Mouse (Mus musculus): ENCODE data around the gene Tppp2. TPM values are rescaled to one million over a fixed set of nuclear protein-coding genes. Genes with fewer than 3 reads are reported as not detected.
"Not testable (repeated sequence)": the region's sequence is repeated elsewhere in the genome, so short reads cannot be mapped to it uniquely, and the experiment has no call there.

The Tppp2 gene
- polyA plus RNA-seq, 1 experiment from 2014 or later: not detected

DNA sequence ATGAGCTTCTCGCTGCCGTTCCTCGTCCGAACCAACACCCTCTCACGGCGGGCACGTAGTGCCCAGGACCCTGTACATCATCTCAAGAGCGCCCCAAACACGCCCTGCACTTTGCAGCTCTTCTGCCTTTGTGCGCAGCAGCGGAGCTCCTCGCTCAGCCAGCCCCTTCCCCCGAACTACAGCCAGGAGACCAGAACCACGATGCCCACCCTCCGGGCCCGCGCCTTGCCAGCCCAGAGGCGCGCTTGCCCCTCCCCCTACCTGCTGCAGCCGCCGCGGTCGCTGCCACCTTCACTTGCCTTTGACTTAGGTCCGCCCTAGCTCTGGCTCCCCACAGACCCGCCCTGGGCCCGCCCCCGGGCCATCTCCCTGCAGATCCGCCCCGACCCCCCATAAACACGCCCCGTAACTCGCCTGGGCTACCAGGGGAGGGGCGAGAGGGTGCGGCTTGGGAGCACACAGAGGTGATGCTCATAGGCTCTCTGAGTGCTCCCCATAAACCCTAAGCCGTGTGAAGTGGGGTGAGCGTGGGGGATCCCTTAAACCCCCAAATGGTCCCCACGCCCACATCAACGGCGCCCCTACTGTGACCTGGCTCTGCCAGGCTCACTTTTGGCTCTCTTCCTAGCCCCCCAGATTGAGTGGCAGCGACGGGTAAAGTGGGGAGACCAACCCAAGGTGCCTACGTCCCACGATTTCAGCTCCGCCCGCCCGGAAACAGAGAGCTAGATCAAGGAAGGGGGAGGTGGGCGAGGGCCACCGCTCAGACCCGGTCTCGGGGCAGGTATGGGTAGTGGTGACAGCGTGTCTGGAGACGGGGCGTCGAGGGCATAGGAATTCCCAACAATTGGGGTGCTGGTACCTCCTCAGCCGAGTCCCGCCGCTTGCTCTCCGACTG lies 4.9 kb upstream of the Tppp2 start:
- Histone ChIP-seq H3K4me1 (peaks cover 42% of the 10 kb centered on the region), H3K9me3 (replicated peaks) (no peaks in the 10 kb centered on the region), H3K27ac (peak overlapping the region; percentile 37; the same call in 1 of the 2 replicates), H3K9ac (peak overlapping the region; percentile 66), H3K4me3 (peak overlapping the region; percentile 63), H3K36me3 (no peaks in the 10 kb centered on the region), H3K4me2 (peak overlapping the region; percentile 97), H3K27me3 (replicated peaks) (peaks cover 43% of the 10 kb centered on the region)
- peak; percentile 86 for ATAC-seq
- WGBS (ENCODE audit: insufficient replicate concordance): 1% methylated on average over 58 of the region's 58 CpGs

DNA sequence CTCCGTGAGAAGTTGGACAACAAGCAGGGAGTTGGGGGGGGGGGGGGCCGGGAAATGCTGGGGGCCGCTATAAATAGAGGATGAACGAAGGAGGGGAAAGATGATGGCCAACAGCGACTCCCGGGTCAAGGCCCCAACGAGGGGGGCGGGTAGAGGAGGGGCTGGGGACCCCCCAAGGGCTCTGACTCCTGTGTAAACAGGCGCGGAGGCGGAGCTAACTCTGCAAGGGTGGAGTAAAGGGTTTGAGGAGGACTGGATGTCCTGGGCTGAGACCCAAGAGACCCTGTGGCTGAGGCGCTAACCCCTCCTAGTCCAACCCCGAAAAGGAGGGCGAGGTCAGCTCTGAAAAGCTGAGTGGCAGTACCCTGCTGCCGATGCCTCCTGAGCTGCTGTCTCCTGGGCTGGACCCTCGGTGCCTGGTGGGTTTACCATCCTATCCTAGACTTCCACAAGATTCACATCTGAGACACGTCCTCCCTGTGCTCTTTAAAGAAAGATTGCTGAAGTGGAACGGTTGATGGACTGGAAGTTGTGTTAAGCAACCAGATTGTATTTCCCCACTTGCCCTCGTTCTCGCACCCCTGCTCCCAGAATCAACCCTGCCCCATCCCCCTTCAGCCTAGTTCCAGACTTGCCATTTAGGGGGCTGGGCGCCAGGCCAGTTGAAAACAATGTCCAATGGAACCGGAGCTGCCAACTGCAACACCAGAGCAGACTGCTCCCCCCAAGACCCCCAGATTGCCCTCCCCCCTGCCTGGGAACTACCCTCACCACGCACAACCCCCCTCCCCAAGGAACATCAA lies 4.1 kb upstream of the Tppp2 start, which contains the start of gene Ndrg2:
Ndrg2 (minus strand) TSS at position 199 of the 803 bp plus-strand sequence.
- Histone ChIP-seq H3K4me3 (peak within 1 kb of the TSS; percentile 63), H3K9me3 (replicated peaks) (no peaks in the 10 kb centered on the region), H3K27me3 (replicated peaks) (peaks cover 43% of the 10 kb centered on the region), H3K9ac (peak within 1 kb of the TSS; percentile 66), H3K4me2 (peak within 1 kb of the TSS; percentile 97), H3K4me1 (peaks cover 35% of the 10 kb centered on the region), H3K36me3 (no peaks in the 10 kb centered on the region), H3K27ac (peak within 1 kb of the TSS; percentile 37; the same call in 1 of the 2 replicates)
- WGBS (ENCODE audit: insufficient replicate concordance): 8% methylated on average over 22 of the region's 23 CpGs
- peak; percentile 29 for ATAC-seq

DNA sequence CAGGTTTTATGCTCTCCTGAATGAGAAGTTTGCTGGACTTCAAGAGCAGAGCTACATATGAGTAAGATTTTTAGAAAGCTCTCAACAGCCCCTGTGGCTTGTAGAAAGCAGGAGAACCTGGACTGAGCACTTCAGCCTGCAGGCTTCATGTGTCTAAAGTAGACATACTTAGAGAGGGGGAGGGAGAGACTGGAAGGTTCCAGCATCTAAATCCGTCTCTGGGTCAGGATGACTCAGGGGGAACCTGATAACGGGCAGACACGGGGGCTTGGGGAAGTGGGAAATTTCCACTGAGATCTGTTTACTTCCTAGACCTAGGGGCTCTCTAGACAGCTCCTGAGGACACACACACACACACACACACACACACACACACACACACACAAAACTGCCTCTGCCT lies 3.2 kb upstream of the Tppp2 start:
- Histone ChIP-seq H3K27ac (no peak overlapping the region), H3K4me2 (no peak overlapping the region), H3K27me3 (replicated peaks) (peaks cover 48% of the 10 kb centered on the region), H3K4me1 (peaks cover 35% of the 10 kb centered on the region), H3K4me3 (no peak overlapping the region), H3K9me3 (replicated peaks) (no peaks in the 10 kb centered on the region), H3K36me3 (no peaks in the 10 kb centered on the region), H3K9ac (no peak overlapping the region)
- ATAC-seq: no peak
- 0% methylated on average over 3 of the region's 3 CpGs for WGBS (ENCODE audit: insufficient replicate concordance)

DNA sequence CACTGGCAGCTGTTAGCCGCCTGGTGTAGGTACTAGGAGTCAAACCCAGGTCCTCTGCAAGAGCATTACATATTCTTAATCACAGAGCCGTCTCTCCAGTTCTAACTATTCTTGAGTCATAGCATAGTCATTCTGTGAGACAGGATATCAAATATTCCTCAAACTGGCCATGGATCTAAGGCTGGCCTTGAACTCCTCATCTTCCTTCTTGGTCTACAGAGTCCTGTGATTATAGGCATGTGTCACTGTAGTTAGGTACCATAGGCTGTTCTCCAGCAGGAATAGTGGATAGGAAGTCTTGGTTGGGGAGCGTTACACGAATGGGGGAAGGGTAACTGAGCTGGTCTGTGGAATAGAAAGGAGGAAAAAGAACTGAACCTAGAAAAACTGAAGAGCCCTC lies 1.7 kb upstream of the Tppp2 start:
- no peak overlapping the region for H3K4me2 ChIP-seq
- 75% methylated on average over 4 of the region's 4 CpGs for WGBS (ENCODE audit: insufficient replicate concordance)

DNA sequence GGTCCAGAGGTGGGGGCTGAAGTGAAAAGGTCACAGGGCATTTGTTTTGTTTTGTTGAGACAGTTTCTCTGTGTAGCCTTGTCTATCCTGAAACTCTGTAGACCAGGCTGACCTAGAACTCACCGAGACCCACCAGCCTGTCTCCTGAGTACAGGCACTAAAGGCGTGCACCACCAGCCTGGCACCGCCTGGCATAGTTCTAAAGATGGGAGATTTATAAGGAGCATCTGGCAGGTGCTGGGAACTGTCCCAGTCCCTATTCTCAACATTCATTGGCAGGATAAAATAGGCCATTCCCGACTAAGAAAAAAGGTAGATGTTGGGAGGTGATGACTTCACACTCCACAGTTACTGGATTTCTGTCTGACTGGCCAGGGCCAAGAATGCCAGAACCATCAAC lies 741 bp downstream of the Tppp2 start:
- ATAC-seq: no peak
- Histone ChIP-seq H3K27me3 (replicated peaks) (peaks cover 30% of the 10 kb centered on the region), H3K9ac (no peak overlapping the region), H3K4me2 (no peak overlapping the region), H3K4me3 (no peak overlapping the region), H3K27ac (no peak overlapping the region), H3K36me3 (no peaks in the 10 kb centered on the region), H3K4me1 (peaks cover 11% of the 10 kb centered on the region), H3K9me3 (replicated peaks) (no peaks in the 10 kb centered on the region)
- 71% methylated on average over 4 of the region's 4 CpGs for WGBS (ENCODE audit: insufficient replicate concordance)

More for the DNA sequence above, 1.7 kb upstream of the Tppp2 start:
- H3K36me3 ChIP-seq: no peaks in the 10 kb centered on the region
- no peaks in the 10 kb centered on the region for H3K9me3 ChIP-seq (replicated peaks)
- peaks cover 35% of the 10 kb centered on the region for H3K4me1 ChIP-seq
- H3K27me3 ChIP-seq (replicated peaks): peaks cover 47% of the 10 kb centered on the region
- no peak overlapping the region for H3K9ac ChIP-seq
- no peak for ATAC-seq
- no peak overlapping the region for H3K4me3 ChIP-seq
- no peak overlapping the region for H3K27ac ChIP-seq

DNA sequence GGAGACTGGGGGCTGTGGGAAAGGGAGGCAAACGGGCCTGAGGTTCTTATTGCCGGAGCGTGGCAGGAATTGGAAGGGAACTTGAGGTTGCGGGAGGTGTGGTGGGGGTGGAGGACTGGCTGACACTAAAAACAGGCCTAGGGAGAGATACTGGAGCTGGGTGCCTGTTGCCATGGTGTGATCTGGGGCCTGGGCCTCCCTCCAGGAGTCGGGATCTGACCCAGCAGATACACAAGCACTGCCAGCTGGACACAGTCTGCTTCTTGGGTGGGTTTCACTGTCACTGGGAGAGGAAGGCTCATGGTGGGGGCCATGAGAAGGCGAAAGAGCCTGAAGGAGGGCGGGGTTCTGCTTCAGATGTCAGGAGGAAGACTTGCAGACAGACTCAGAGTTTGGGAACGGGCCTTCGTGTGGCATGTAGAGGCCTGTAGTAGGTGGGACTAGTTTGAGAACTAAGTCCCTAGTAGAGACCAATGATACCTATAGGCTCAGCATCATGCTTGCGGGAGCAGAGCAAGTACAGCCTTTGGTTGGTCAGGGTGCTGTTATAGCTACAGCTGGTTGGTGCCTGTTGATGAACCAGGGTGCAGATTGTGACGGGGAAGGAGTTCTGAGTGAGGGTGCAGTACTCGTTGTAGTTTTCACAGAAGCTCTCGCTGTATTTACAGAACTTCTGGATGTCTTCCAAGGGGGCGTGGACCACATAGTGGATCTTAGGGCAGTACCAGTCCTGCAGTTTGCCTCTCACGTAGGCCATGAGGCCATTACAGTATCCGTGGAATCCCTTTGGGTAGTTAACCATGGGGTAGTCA lies 3.7 kb downstream of the Tppp2 start:
- Histone ChIP-seq H3K9me3 (replicated peaks) (no peaks in the 10 kb centered on the region), H3K27me3 (replicated peaks) (peaks cover 12% of the 10 kb centered on the region; the same call in 1 of the 2 replicates), H3K27ac (no peak overlapping the region), H3K4me1 (no peaks in the 10 kb centered on the region; the same call in 1 of the 2 replicates), H3K9ac (no peak overlapping the region), H3K36me3 (no peaks in the 10 kb centered on the region), H3K4me2 (no peak overlapping the region), H3K4me3 (no peak overlapping the region)
- no peak for ATAC-seq
- 68% methylated on average over 16 of the region's 16 CpGs for WGBS (ENCODE audit: insufficient replicate concordance)

DNA sequence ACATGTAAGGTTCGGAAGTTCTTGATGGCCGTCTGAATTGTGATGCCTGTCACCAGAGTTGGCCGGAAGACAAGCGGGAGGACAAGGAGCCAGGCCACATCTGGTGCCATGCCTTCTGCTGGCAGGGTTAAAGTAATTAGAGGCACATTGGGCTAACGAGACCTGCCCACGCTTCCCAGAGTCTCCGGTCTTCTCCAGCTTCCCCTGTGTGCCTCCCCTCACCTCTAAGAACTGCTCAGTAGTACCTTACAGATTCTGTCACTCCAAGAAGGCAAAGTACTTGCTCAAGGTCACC lies 4.3 kb downstream of the Tppp2 start, which contains the start of gene Rnase13:
Rnase13 (minus strand) TSS at position 203 of the 295 bp plus-strand sequence.
- H3K36me3 ChIP-seq: no peaks in the 10 kb centered on the region
- no peaks in the 10 kb centered on the region; the same call in 1 of the 2 replicates for H3K4me1 ChIP-seq
- H3K4me3 ChIP-seq: no peak within 1 kb of the TSS
- no peak within 1 kb of the TSS for H3K4me2 ChIP-seq
- no peak within 1 kb of the TSS for H3K9ac ChIP-seq
- ATAC-seq: no peak
- H3K9me3 ChIP-seq (replicated peaks): no peaks in the 10 kb centered on the region
- peaks cover 12% of the 10 kb centered on the region; the same call in 1 of the 2 replicates for H3K27me3 ChIP-seq (replicated peaks)
- H3K27ac ChIP-seq: no peak within 1 kb of the TSS
- WGBS (ENCODE audit: insufficient replicate concordance): 81% methylated on average over 7 of the region's 7 CpGs

DNA sequence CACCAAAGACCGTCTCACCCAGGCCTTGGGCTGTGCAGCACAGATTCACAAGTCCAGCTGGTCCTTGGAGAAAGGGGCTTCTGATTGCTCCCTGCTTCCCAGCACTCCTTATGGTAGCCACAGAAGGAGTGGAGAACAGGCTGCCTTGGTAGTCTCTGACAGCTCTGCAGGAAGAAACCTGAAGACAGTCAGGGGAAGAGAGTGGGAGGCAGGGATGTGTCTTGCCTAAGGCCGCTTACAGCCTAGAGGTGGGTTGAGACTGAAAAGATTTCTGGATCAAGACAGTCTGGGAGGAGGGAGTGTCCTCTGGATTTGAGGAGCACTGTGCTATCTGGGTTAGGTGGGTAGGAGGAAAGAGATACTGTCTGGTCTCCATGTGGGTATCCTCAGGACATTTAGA lies 4.7 kb downstream of the Tppp2 start:
- Histone ChIP-seq H3K4me1 (no peaks in the 10 kb centered on the region; the same call in 1 of the 2 replicates), H3K27me3 (replicated peaks) (peaks cover 12% of the 10 kb centered on the region; the same call in 1 of the 2 replicates), H3K4me2 (no peak overlapping the region), H3K9me3 (replicated peaks) (no peaks in the 10 kb centered on the region), H3K36me3 (no peaks in the 10 kb centered on the region), H3K27ac (no peak overlapping the region), H3K9ac (no peak overlapping the region), H3K4me3 (no peak overlapping the region)
- WGBS (ENCODE audit: insufficient replicate concordance): 76% methylated on average over 2 of the region's 2 CpGs
- ATAC-seq: no peak

DNA sequence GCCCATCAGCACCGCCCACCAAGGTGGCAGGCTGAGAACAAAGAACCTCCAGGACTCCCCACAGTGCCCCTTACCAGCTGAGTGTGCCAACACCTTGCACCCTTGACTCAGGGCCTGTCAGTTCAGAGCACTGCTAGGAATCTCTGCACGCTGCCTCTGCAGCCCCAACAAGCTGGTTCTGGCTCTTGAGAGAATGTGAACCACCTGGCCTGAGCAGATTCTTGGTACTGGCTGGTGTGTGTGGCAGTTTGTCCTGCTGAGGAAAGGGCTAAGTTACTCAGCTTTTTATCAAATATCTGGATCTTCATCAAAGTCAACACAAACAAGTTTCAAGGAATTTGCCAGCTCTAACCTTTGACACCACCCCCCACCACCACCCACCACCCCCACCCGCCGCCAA lies 5.3 kb downstream of the Tppp2 start:
- Histone ChIP-seq H3K9ac (no peak overlapping the region), H3K4me3 (no peak overlapping the region), H3K9me3 (replicated peaks) (no peaks in the 10 kb centered on the region), H3K27me3 (replicated peaks) (peaks cover 12% of the 10 kb centered on the region; the same call in 1 of the 2 replicates), H3K27ac (no peak overlapping the region), H3K4me2 (no peak overlapping the region), H3K4me1 (no peaks in the 10 kb centered on the region; the same call in 1 of the 2 replicates), H3K36me3 (no peaks in the 10 kb centered on the region)
- 64% methylated on average over 4 of the region's 4 CpGs for WGBS (ENCODE audit: insufficient replicate concordance)
- ATAC-seq: no peak

DNA sequence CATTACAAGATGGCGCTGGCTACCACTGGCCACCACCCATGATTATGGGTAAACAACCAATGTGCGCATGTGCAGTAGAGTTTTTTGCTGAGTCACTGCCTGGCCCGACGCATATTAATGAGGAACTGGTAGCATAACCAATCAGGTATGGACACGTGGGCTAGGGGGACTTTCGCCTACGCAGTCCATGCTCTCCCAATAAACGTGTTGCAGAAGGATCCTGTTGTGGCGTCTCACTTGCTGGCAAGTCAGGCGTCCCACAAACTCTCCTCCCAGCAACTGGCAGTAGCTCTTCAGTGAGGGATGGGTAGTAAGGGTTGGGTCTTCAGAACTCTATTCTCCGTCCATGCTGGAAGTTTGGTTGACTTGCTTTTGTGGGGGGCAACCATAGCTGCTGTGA lies 8.7 kb downstream of the Tppp2 start:
- 78% methylated on average over 11 of the region's 11 CpGs for WGBS (ENCODE audit: insufficient replicate concordance)

DNA sequence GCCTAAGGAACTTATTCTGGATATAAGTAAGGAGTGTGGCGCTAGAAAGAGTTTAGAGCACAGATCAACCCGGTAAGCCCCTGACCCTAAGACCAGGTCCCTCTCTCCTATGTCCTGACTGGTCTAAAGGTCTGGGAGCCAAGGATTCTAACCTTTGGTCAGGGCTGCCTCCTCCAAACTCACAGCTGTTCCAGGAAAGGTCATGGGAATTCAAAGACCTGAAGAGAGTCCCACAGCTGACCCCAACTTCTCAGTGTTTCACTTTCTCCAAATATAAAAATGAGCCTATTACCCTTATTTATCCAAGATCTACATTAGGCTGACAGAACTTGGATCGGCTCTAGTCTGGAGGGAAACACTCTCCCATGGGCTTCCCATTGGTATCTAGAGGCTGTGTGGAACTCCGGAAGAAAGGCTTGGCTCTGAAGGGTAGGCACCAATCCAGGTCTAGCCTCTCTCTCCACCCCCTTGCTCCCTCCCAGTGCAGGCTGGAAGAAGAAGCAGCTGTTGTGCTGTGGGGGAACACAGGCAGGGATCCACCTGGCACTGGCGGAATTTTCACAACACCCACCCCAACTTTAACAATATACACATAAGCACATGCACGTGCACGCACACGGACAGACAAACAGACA lies 11.2 kb downstream of the Tppp2 start:
- Histone ChIP-seq H3K4me3 (no peak overlapping the region), H3K36me3 (no peaks in the 10 kb centered on the region), H3K9me3 (replicated peaks) (peaks cover 3% of the 10 kb centered on the region; the same call in 1 of the 2 replicates), H3K9ac (no peak overlapping the region), H3K27me3 (replicated peaks) (0 out of 2 replicates have a peak, but pooled peaks cover 9% of the 10 kb centered on the region), H3K4me1 (0 out of 2 replicates have a peak, but pooled peaks cover 5% of the 10 kb centered on the region), H3K4me2 (no peak overlapping the region), H3K27ac (no peak overlapping the region)
- no peak for ATAC-seq
- WGBS (ENCODE audit: insufficient replicate concordance): 76% methylated on average over 8 of the region's 8 CpGs

More for the DNA sequence above, 8.7 kb downstream of the Tppp2 start:
- not testable (repeated sequence) for H3K4me1 ChIP-seq; H3K27me3 ChIP-seq (replicated peaks); H3K9ac ChIP-seq; H3K27ac ChIP-seq; H3K4me2 ChIP-seq; ATAC-seq; H3K4me3 ChIP-seq; H3K36me3 ChIP-seq; H3K9me3 ChIP-seq (replicated peaks)

Data from liver, embryonic 12.5 days (tissue).